Mouse (Mus musculus) liver, embryonic 16.5 days (tissue): ENCODE measurements around the gene Smco3. TPM values are rescaled to one million over a fixed set of nuclear protein-coding genes. Genes with fewer than 3 reads are reported as not detected.
A peak's percentile ranks its signal among the peaks of the same experiment; 100 is the strongest.

Experiments
- ATAC-seq: fragments of 200-750 bp; cut with Nextera tagmentation; 2 replicates; pipeline ENCODE4 v1.8.0; 2017; ENCODE audit warnings: low read depth, mild to moderate bottlenecking, moderate number of reproducible peaks, moderate library complexity
- H3K27ac ChIP-seq: fragments of 300-500 bp; sonication (generic); 2 replicates; pipeline ENCODE4 v1.5.1; 2014; ENCODE audit warnings: mild to moderate bottlenecking, low read length
- H3K27me3 ChIP-seq: fragments of 300-500 bp; sonication (generic); 2 replicates; pipeline ENCODE4 v1.6.1; 2014; ENCODE audit warnings: low read depth, low read length, mixed read lengths; ENCODE audit not compliant: control insufficient read depth, insufficient read depth
- H3K36me3 ChIP-seq: fragments of 300-500 bp; sonication (generic); 2 replicates; pipeline ENCODE4 v1.6.1; 2014; ENCODE audit warnings: mild to moderate bottlenecking; ENCODE audit not compliant: control insufficient read depth, insufficient read depth
- H3K4me1 ChIP-seq: fragments of 300-500 bp; sonication (generic); 2 replicates; pipeline ENCODE4 v1.6.1; 2014; ENCODE audit warnings: low read depth, low read length, mixed read lengths; ENCODE audit not compliant: control insufficient read depth
- H3K4me2 ChIP-seq: fragments of 300-500 bp; sonication (generic); 2 replicates; pipeline ENCODE4 v1.6.1; 2014; ENCODE audit warnings: low read depth, low read length, mixed read lengths
- H3K4me3 ChIP-seq: fragments of 300-500 bp; sonication (generic); 2 replicates; pipeline ENCODE4 v1.5.1; 2014; ENCODE audit warnings: low read depth, mild to moderate bottlenecking, low read length
- H3K9ac ChIP-seq: fragments of 300-500 bp; sonication (generic); 2 replicates; pipeline ENCODE4 v1.6.1; 2014; ENCODE audit warnings: low read depth, low read length
- H3K9me3 ChIP-seq: fragments of 300-500 bp; sonication (generic); replicated peaks from 2 replicates; pipeline ENCODE4 v1.6.1; 2016; ENCODE audit warnings: low read length; ENCODE audit not compliant: control insufficient read depth
- WGBS: fragments of 180-500 bp; shearing (Covaris S2); extraction: QIAGEN DNeasy Blood & Tissue Kit; methylation state at CpG from one replicate; pipeline ENCODE4 v1.1.7; 2014; ENCODE audit not compliant: insufficient replicate concordance; 5-methylcytosine and 5-hydroxymethylcytosine counted together
- polyA plus RNA-seq: library from polyadenylated mRNA; unstranded; fragments of >200 nt; fragmentation: Nextera tagmentation; extraction: Ambion mirVana; gene quantifications from 2 replicates; pipeline ENCODE4 v1.2.1, GENCODE M21; 2015

The Smco3 gene
- polyA plus RNA-seq, 1 experiment from 2014 or later, result not detected

DNA sequence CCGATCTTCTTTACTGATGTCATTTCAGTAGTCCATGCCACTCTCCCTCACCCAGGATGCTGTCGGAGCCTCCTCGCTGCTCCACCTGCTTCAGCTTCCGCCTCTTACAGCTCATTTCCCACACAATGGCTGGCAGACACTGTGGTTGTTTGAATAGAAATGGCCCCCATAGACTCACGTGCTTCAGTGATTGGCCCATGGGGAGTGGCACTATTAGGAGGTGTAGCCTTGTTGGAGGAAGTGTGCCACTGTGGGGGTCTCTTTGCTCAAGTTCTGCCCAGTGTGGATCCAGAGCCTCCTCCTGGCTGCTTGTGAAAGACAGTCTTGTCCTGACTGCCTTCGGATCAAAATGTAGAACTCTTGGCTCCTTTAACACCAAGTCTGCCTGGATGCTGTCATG is 39.4 kb downstream of the Smco3 start:
- no peaks in the 10 kb centered on the region for H3K9me3 ChIP-seq
- H3K4me3 ChIP-seq, result no peak overlapping the region
- WGBS, result 55% methylated on average over 6 of the region's 6 CpGs
- H3K36me3 ChIP-seq, result no peaks in the 10 kb centered on the region
- H3K4me2 ChIP-seq, result no peak overlapping the region
- H3K27me3 ChIP-seq, result peaks cover 9% of the 10 kb centered on the region
- no peak overlapping the region for H3K27ac ChIP-seq
- peaks cover 31% of the 10 kb centered on the region for H3K4me1 ChIP-seq
- no peak for ATAC-seq
- H3K9ac ChIP-seq, result no peak overlapping the region

DNA sequence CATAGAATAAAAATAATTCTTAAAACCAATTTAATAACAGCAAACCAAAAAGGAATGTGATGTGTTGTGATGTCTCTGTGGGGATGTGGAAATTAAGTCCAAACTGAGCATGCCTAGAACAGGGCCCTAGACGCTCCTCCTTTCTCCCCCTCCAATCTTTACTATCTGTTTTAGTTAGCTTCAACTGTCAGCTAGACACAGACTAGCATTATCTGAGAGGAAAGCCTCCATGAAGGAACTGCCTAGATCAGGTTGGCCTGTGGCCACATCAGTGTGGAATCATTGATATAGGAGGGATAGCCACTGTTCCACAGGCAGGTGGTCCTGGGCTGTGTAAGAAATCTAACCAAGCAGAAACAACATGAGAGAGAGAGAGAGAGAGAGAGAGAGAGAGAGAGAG is 40.1 kb downstream of the Smco3 start:
- H3K27me3 ChIP-seq, result peaks cover 9% of the 10 kb centered on the region
- H3K4me2 ChIP-seq, result no peak overlapping the region
- WGBS, result 23% methylated on average over 1 of the region's 1 CpGs
- H3K27ac ChIP-seq, result no peak overlapping the region
- no peak overlapping the region for H3K9ac ChIP-seq
- ATAC-seq, result no peak
- no peaks in the 10 kb centered on the region for H3K36me3 ChIP-seq
- peaks cover 28% of the 10 kb centered on the region for H3K4me1 ChIP-seq
- H3K9me3 ChIP-seq, result no peaks in the 10 kb centered on the region
- H3K4me3 ChIP-seq, result no peak overlapping the region

DNA sequence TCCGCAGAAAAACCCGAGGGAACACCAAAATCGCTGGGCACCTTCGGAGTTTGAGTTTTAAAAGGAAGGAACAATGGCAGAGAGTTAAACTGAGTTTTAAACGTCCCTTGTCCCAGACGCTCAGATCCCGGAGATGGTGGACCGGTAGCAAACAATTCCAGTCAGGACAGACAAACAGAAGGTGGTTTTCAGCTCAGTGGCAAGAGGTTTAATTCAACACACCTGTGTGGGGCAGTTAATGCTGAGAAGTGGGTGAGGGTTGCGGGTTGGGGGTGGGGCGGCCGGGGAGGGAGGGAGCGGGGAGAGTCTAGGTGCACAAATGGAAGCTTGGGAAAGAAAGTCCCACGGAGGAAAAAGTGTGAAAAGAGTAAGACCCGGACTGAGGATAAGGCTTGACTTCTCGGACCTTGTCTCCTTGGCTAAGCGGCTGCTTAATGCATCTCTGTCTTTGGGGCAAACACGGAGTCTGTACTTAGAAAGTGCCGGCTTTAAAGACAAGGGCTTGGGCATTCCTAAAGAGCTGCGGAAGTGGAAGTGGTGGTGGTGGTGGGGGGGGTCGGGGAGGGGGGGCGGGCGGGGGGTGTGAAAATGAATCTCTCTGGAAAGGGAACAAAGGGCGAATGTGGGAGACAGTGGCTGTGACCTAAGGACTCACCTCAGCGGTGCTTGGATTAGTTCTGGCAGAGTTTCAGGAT is 41.3 kb downstream of the Smco3 start:
- H3K9ac ChIP-seq, result peak overlapping the region; percentile 58
- WGBS, result under 1% methylated on average over 24 of the region's 24 CpGs
- H3K9me3 ChIP-seq, result no peaks in the 10 kb centered on the region
- H3K36me3 ChIP-seq, result no peaks in the 10 kb centered on the region
- H3K27me3 ChIP-seq, result peaks cover 9% of the 10 kb centered on the region
- no peak overlapping the region for H3K27ac ChIP-seq
- ATAC-seq, result no peak
- peaks cover 28% of the 10 kb centered on the region for H3K4me1 ChIP-seq
- peak overlapping the region; percentile 68 for H3K4me2 ChIP-seq
- H3K4me3 ChIP-seq, result peak overlapping the region; percentile 53

GRCm38 (mm10) chr6:136792884-136793758 is 42.1 kb downstream of the Smco3 start:
- H3K27ac ChIP-seq, result no peak overlapping the region
- peak overlapping the region; percentile 68 for H3K4me2 ChIP-seq
- no peak for ATAC-seq
- H3K4me3 ChIP-seq, result peak overlapping the region; percentile 53
- H3K4me1 ChIP-seq, result peaks cover 28% of the 10 kb centered on the region
- no peaks in the 10 kb centered on the region for H3K9me3 ChIP-seq
- H3K9ac ChIP-seq, result peak overlapping the region; percentile 58; the same call in 1 of the 2 replicates
- H3K27me3 ChIP-seq, result peaks cover 9% of the 10 kb centered on the region
- WGBS, result 20% methylated on average over 16 of the region's 16 CpGs
- no peaks in the 10 kb centered on the region for H3K36me3 ChIP-seq

- 50% methylated on average over 5 of the region's 5 CpGs for WGBS
- Histone ChIP-seq H3K9me3 (no peaks in the 10 kb centered on the region), H3K4me1 (peaks cover 12% of the 10 kb centered on the region), H3K27ac (no peak overlapping the region), H3K9ac (no peak overlapping the region), H3K36me3 (no peaks in the 10 kb centered on the region), H3K4me3 (no peak overlapping the region), H3K4me2 (no peak overlapping the region), H3K27me3 (peaks cover 9% of the 10 kb centered on the region)
- no peak for ATAC-seq
Measured at GRCm38 (mm10) chr6:136789391-136789971, 45.8 kb downstream of the Smco3 start.

DNA sequence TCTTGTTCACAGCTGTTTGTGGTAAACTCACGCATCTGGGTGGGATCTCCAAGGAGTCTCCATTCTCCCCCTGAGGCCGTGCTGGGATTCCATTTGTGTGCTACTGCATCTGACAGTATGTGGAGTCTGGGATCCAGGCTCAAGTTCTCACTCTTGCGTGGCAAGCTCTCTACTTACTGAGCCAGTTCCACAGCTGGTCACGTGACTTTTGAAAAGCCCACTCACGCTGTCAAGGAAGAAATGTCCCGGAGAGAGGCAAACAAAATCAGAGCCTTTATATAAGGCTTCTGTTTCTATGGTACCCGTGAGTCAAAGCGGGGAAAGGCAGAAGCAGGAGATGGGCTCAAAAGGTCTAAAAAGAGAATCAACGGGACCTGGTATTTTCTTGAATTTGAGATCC is 52.5 kb downstream of the Smco3 start:
- no peaks in the 10 kb centered on the region for H3K4me1 ChIP-seq
- H3K9ac ChIP-seq, result no peak overlapping the region
- 74% methylated on average over 9 of the region's 9 CpGs for WGBS
- H3K4me3 ChIP-seq, result no peak overlapping the region
- ATAC-seq, result no peak
- H3K9me3 ChIP-seq, result no peaks in the 10 kb centered on the region
- no peaks in the 10 kb centered on the region for H3K36me3 ChIP-seq
- no peak overlapping the region for H3K4me2 ChIP-seq
- H3K27ac ChIP-seq, result no peak overlapping the region
- no peaks in the 10 kb centered on the region for H3K27me3 ChIP-seq

DNA sequence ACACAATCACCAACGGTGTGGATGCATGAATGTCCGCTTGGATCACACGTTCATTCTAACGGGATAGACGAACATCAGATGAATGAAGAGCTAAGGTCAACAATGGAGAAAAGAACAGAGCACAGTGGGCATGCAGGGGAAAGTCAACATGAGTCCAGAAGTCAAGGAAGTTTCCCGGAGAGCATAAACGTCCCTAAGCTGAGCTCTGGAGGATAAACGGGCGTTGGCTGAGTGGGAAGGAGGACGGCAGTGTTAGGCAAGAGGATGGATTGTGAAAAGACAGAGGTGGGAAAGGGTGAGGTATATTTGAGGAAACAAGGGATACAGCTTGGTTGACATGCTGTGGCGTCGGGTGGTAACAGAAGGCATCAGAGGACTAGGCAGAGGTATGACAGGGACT is 53.1 kb downstream of the Smco3 start:
- Histone ChIP-seq H3K4me3 (no peak overlapping the region), H3K36me3 (no peaks in the 10 kb centered on the region), H3K9me3 (no peaks in the 10 kb centered on the region), H3K9ac (no peak overlapping the region), H3K27me3 (no peaks in the 10 kb centered on the region), H3K4me2 (no peak overlapping the region), H3K27ac (no peak overlapping the region), H3K4me1 (no peaks in the 10 kb centered on the region)
- 70% methylated on average over 12 of the region's 12 CpGs for WGBS
- no peak for ATAC-seq

DNA sequence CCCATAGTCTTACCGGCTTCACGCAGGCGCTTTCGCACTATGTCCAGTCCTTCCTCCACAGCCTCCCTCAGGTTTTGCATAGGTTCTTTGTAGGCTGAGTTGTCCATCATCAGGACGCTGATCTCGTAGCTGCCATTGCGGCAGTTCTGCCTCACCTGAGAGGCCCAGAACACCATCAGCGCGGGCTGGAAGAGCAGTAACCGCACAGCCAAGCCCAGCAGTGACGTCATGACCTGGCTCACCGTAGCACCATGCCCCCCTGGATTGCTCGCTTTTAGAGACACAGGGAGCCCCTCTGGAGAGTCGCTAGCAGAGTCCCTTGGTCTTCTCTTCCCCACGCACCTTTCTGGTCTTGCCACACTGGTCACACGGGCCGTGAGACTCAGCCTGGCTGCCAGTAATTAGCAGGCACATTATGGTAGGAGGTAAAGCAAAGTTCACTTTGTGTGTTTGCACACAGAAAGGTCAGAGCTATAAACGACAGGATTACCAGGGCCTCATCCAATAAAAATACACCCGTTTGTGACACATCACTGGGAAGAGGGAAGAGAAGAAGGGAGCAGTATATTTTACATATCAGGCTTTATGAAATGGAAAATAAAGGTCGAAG is 53.8 kb downstream of the Smco3 start, which contains the start of gene Gucy2c:
Gene Gucy2c (minus strand): TSS at position 389 of the 610 bp plus-strand sequence.
- Histone ChIP-seq H3K9me3 (no peaks in the 10 kb centered on the region), H3K9ac (no peak within 1 kb of the TSS), H3K4me3 (no peak within 1 kb of the TSS), H3K27ac (no peak within 1 kb of the TSS), H3K4me2 (no peak within 1 kb of the TSS), H3K36me3 (no peaks in the 10 kb centered on the region), H3K27me3 (no peaks in the 10 kb centered on the region), H3K4me1 (no peaks in the 10 kb centered on the region)
- peak; percentile 43; the same call in 1 of the 2 replicates for ATAC-seq
- 68% methylated on average over 20 of the region's 20 CpGs for WGBS
